8 mouse cellular contexts compared by ENCODE assay signal in genomic region chr16:36040640-36041624, GRCm38 (mm10). TPM values are rescaled to one million over a fixed set of nuclear protein-coding genes. Genes with fewer than 3 reads are reported as not detected.
DNase-seq lines count a peak whose midpoint lies in the region; ATAC-seq and TF ChIP-seq lines count a peak whose summit lies in the region.

Gene Wdr5b, plus strand, starts transcription at chr16:36041190.

- H3K36me3 ChIP-seq in MEL (ENCODE audit: control insufficient read depth in 1 of 2, insufficient read depth in 2 of 2, low read length in 2 of 2), result peaks cover 3 to 6% of the 10 kb centered on the region in 2 experiments; a peak in 3 of 4 replicates
- H3K36me3 ChIP-seq in forebrain, postnatal 0 days (ENCODE audit: insufficient read depth), result peaks cover 32% of the 10 kb centered on the region
- H3K36me3 ChIP-seq in lung, embryonic 15.5 days, result peaks cover 30% of the 10 kb centered on the region

- peak; percentile 70 to 85; a peak in 3 of 4 replicates for TF ChIP-seq POLR2A in MEL (IDR thresholded peaks at IDR 0.05; ENCODE audit: control insufficient read depth in 1 of 2, insufficient read depth in 1 of 2, low read depth in 1 of 2, low read length in 2 of 2, poor library complexity in 1 of 2)
- TF ChIP-seq POLR2A in cerebellum, adult 2 months (IDR thresholded peaks at IDR 0.05; ENCODE audit: borderline replicate concordance, insufficient read depth, low read length), result peak; percentile 91; the same call in 1 of the 2 replicates

- no peak for TF ChIP-seq RAD21 in MEL (IDR thresholded peaks at IDR 0.05; ENCODE audit: low read depth, low read length)

- 0 out of 4 replicates have a peak, but pooled peaks of 1 of the 2 experiments have one; percentile 16 for TF ChIP-seq EP300 in MEL (IDR thresholded peaks at IDR 0.05; ENCODE audit: low read depth in 1 of 2, low read length in 2 of 2)

- 0 out of 4 replicates have a peak, but pooled peaks cover 2% of the 10 kb centered on the region in 2 experiments for H3K4me1 ChIP-seq in MEL (ENCODE audit: control insufficient read depth in 1 of 2, insufficient read depth in 2 of 2, low read length in 2 of 2)
- 0 out of 2 replicates have a peak, but pooled peaks cover 3% of the 10 kb centered on the region for H3K4me1 ChIP-seq in cerebellum, adult 2 months (ENCODE audit: control insufficient read depth, insufficient read depth, low read length)
- peaks cover 9% of the 10 kb centered on the region; the same call in 1 of the 2 replicates for H3K4me1 ChIP-seq in forebrain, postnatal 0 days (ENCODE audit: insufficient read depth)
- peaks cover 11% of the 10 kb centered on the region; the same call in 1 of the 2 replicates for H3K4me1 ChIP-seq in lung, embryonic 15.5 days

- DNase-seq in MEL (ENCODE audit: low read depth, low spot score), result peak; percentile 99
- DNase-seq in cerebellum, adult 2 months, result peak; percentile 92 to 98
- DNase-seq in forebrain, postnatal 0 days, result peak; percentile 97
- DNase-seq in heart, postnatal 4 days, result peak; percentile 90
- DNase-seq in layer of hippocampus, adult 8-10 months (ENCODE audit: low spot score in 2 of 2), result peak; percentile 95
- DNase-seq in ovary, adult 18-20 months (ENCODE audit: low spot score), result peak; percentile 92
- peak; percentile 98 for DNase-seq in thymus, postnatal 0 days (ENCODE audit: low spot score)

- H3K27me3 ChIP-seq in MEL (ENCODE audit: control insufficient read depth in 1 of 2, insufficient read depth in 2 of 2, low read length in 2 of 2), result no peaks in the 10 kb centered on the region
- no peaks in the 10 kb centered on the region for H3K27me3 ChIP-seq in cerebellum, adult 2 months (ENCODE audit: control insufficient read depth, insufficient read depth, low read length)
- no peaks in the 10 kb centered on the region for H3K27me3 ChIP-seq in forebrain, postnatal 0 days (ENCODE audit: insufficient read depth, low read length)
- no peaks in the 10 kb centered on the region for H3K27me3 ChIP-seq in lung, embryonic 15.5 days

- peak; percentile 99 for ATAC-seq in forebrain, postnatal 0 days
- ATAC-seq in lung, embryonic 15.5 days (ENCODE audit: borderline replicate concordance, extremely low read depth, low FRiP score, low TSS enrichment), result peak; percentile 96

- TF ChIP-seq CTCF in MEL (IDR thresholded peaks at IDR 0.05 in 2 of 3, conservative IDR thresholded peaks at IDR 0.05 in 1 of 3; ENCODE audit: control insufficient read depth in 1 of 3, insufficient read depth in 1 of 3, low read depth in 2 of 3, low read length in 3 of 3, poor library complexity in 1 of 3, severe bottlenecking in 1 of 3), result no peak
- TF ChIP-seq CTCF in cerebellum, adult 2 months (IDR thresholded peaks at IDR 0.05; ENCODE audit: borderline replicate concordance, insufficient read depth, low read depth, low read length), result no peak
- TF ChIP-seq CTCF in forebrain, postnatal 0 days (IDR thresholded peaks at IDR 0.05; ENCODE audit: low read depth), result no peak; the same call in 1 of the 2 replicates

- peak within 1 kb of the TSS; percentile 89 for H3K9ac ChIP-seq in MEL (ENCODE audit: control insufficient read depth, low read depth, low read length, poor library complexity, severe bottlenecking)
- peak within 1 kb of the TSS; percentile 59 for H3K9ac ChIP-seq in forebrain, postnatal 0 days
- peak within 1 kb of the TSS; percentile 60 for H3K9ac ChIP-seq in lung, embryonic 15.5 days

- peak within 1 kb of the TSS; percentile 62 to 83 for H3K4me3 ChIP-seq in MEL (ENCODE audit: control insufficient read depth in 1 of 2, insufficient read depth in 1 of 2, low read depth in 2 of 2, low read length in 2 of 2)
- peak within 1 kb of the TSS; percentile 65 for H3K4me3 ChIP-seq in cerebellum, adult 2 months (replicated peaks; ENCODE audit: insufficient read depth, low read depth, low read length)
- H3K4me3 ChIP-seq in forebrain, postnatal 0 days (ENCODE audit: low read depth, low read length), result peak within 1 kb of the TSS; percentile 58
- peak within 1 kb of the TSS; percentile 62 for H3K4me3 ChIP-seq in lung, embryonic 15.5 days

- peak within 1 kb of the TSS; percentile 78 for H3K4me2 ChIP-seq in forebrain, postnatal 0 days (ENCODE audit: low read depth)
- H3K4me2 ChIP-seq in lung, embryonic 15.5 days, result peak within 1 kb of the TSS; percentile 70

- H3K27ac ChIP-seq in MEL (ENCODE audit: control insufficient read depth, low read depth, low read length), result peak within 1 kb of the TSS; percentile 95
- H3K27ac ChIP-seq in cerebellum, adult 2 months (ENCODE audit: insufficient read depth, low read length), result peak within 1 kb of the TSS; percentile 67
- peak within 1 kb of the TSS; percentile 83 for H3K27ac ChIP-seq in forebrain, postnatal 0 days (ENCODE audit: low read depth, low read length)
- peak within 1 kb of the TSS; percentile 82 for H3K27ac ChIP-seq in lung, embryonic 15.5 days

- WGBS in cerebellum, adult 2 months, result under 1% methylated on average over 39 of the region's 39 CpGs
- WGBS in forebrain, postnatal 0 days, result 2% methylated on average over 39 of the region's 39 CpGs
- WGBS in lung, embryonic 15.5 days, result 2% methylated on average over 39 of the region's 39 CpGs

- peaks cover 10% of the 10 kb centered on the region for H3K79me2 ChIP-seq in MEL (ENCODE audit: control insufficient read depth, insufficient read depth, low read length, poor library complexity)

- no peaks in the 10 kb centered on the region for H3K9me3 ChIP-seq in MEL (replicated peaks; ENCODE audit: insufficient read depth, low read length)
- no peaks in the 10 kb centered on the region for H3K9me3 ChIP-seq in forebrain, postnatal 0 days (ENCODE audit: low read length)
- H3K9me3 ChIP-seq in lung, embryonic 15.5 days, result no peaks in the 10 kb centered on the region

TF ChIP-seq in MEL, 35 proteins besides CTCF, POLR2A, EP300 and RAD21 (continues in another document):
- TF ChIP-seq CHD2 (IDR thresholded peaks at IDR 0.05; ENCODE audit: low read length) (peak; percentile 92), HCFC1 (IDR thresholded peaks at IDR 0.05; ENCODE audit: low read depth, low read length) (peak; percentile 92), ELF1 (IDR thresholded peaks at IDR 0.05; ENCODE audit: low read depth, low read length) (peak; percentile 87), SIN3A (IDR thresholded peaks at IDR 0.05; ENCODE audit: low read length) (peak; percentile 87), MYB (IDR thresholded peaks at IDR 0.05; ENCODE audit: low read depth, low read length) (no peak), ZMIZ1 (IDR thresholded peaks at IDR 0.05; ENCODE audit: low read depth, low read length) (peak; percentile 73; the same call in 1 of the 2 replicates), KAT2A (conservative IDR thresholded peaks at IDR 0.05; ENCODE audit: low read depth, low read length) (no peak; the same call in 1 of the 2 replicates), E2F4 (IDR thresholded peaks at IDR 0.05; ENCODE audit: borderline replicate concordance, low read depth, low read length) (peak; percentile 87; the same call in 1 of the 2 replicates), RCOR1 (IDR thresholded peaks at IDR 0.05; ENCODE audit: low read depth, low read length) (no peak), BHLHE40 (IDR thresholded peaks at IDR 0.05; ENCODE audit: borderline replicate concordance, low read depth, low read length) (no peak), USF2 (IDR thresholded peaks at IDR 0.05; ENCODE audit: borderline replicate concordance in 1 of 2, insufficient read depth in 1 of 2, low read depth in 1 of 2, low read length in 2 of 2) (no peak), UBTF (IDR thresholded peaks at IDR 0.05; ENCODE audit: borderline replicate concordance, insufficient read depth, low read depth, low read length) (no peak), MAZ (IDR thresholded peaks at IDR 0.05; ENCODE audit: low read depth, low read length) (no peak), TAL1 (IDR thresholded peaks at IDR 0.05; ENCODE audit: low read length) (no peak), MXI1 (IDR thresholded peaks at IDR 0.05; ENCODE audit: low read depth, low read length) (peak; percentile 74), GABPA (IDR thresholded peaks at IDR 0.05; ENCODE audit: low read depth, low read length) (no peak), MAX (IDR thresholded peaks at IDR 0.05; ENCODE audit: low read length) (peak; percentile 27), MYC (IDR thresholded peaks at IDR 0.05; ENCODE audit: low read depth, low read length) (peak; percentile 40; the same call in 1 of the 2 replicates), MAFK (IDR thresholded peaks at IDR 0.05; ENCODE audit: borderline replicate concordance, low read depth, low read length) (no peak), ZC3H11A (IDR thresholded peaks at IDR 0.05; ENCODE audit: low read depth, low read length) (no peak), POLR2AphosphoS5 (IDR thresholded peaks at IDR 0.05; ENCODE audit: borderline replicate concordance, low read depth, low read length) (no peak), NELFE (IDR thresholded peaks at IDR 0.05; ENCODE audit: low read depth, low read length) (peak; percentile 89), POLR2AphosphoS2 (IDR thresholded peaks at IDR 0.05; ENCODE audit: low read length) (peak; percentile 98), CHD1 (IDR thresholded peaks at IDR 0.05; ENCODE audit: low read depth, low read length) (no peak), MEF2A (IDR thresholded peaks at IDR 0.05; ENCODE audit: extremely low read depth, insufficient replicate concordance, low read depth, low read length, poor library complexity, severe bottlenecking) (no peak), NRF1 (IDR thresholded peaks at IDR 0.05; ENCODE audit: insufficient read depth, low read depth, low read length, poor library complexity, severe bottlenecking) (peak; percentile 90), USF1 (IDR thresholded peaks at IDR 0.05; ENCODE audit: low read depth, low read length) (no peak), TCF12 (IDR thresholded peaks at IDR 0.05; ENCODE audit: low read depth, low read length) (peak; percentile 42), JUND (IDR thresholded peaks at IDR 0.05; ENCODE audit: low read depth, low read length) (peak; percentile 55; the same call in 1 of the 2 replicates), ETS1 (IDR thresholded peaks at IDR 0.05; ENCODE audit: low read depth, low read length) (peak; percentile 53; the same call in 1 of the 2 replicates)

RNA-seq across cellular contexts. Expression of gene Wdr5b, which starts in this region (rescaled TPM):
- total RNA-seq in MEL (2012; rRNA removed), result 2.1 and 3.3 TPM in 2 replicates
- polyA plus RNA-seq in MEL (2012; ENCODE audit: insufficient read depth in 1 of 2, insufficient read length in 2 of 2, low read depth in 1 of 2, low replicate concordance in 2 of 2, missing spikeins in 1 of 2), result 1 to 10 TPM in 1 of 2 experiments, not detected in 1; 1.7 TPM
- 5.1 and 6.4 TPM in 2 replicates for polyA plus RNA-seq in cerebellum, adult 2 months (2012; rRNA removed)
- total RNA-seq in forebrain, postnatal 0 days (2014; rRNA removed), result 8.8 and 12.2 TPM in 2 replicates
- polyA plus RNA-seq in forebrain, postnatal 0 days (2015; fragmentation: Nextera tagmentation; extraction: Ambion mirVana), result 5.0 and 6.8 TPM in 2 replicates
- 1 to 10 TPM; 5.9 to 6.1 TPM for total RNA-seq in heart, postnatal 4 days (2021)
- total RNA-seq in layer of hippocampus, adult 8-10 months (2022), result 1 to 10 TPM; 4.4 to 6.3 (median 4.9) TPM
- polyA plus RNA-seq in lung, embryonic 15.5 days (2015; fragmentation: Nextera tagmentation; extraction: Ambion mirVana), result 9.4 and 9.6 TPM in 2 replicates
- 9.8 and 10.1 TPM in 2 replicates for polyA plus RNA-seq in thymus, postnatal 0 days (2015; fragmentation: Nextera tagmentation; extraction: Ambion mirVana)

Comparison
In these comparisons a context has a peak if more than half of its experiments do, and no peak if none do; other contexts are left out.
1. Peak in every context shown above with its lines: DNase-seq, ATAC-seq, H3K4me3 ChIP-seq and H3K27ac ChIP-seq.